Mouse (Mus musculus) midbrain, embryonic 16.5 days (tissue): ENCODE measurements at regions not wholly inside any gene's neighbourhood (a gene's known extent, or its start where the extent isn't known, plus 50 kb on each side); places are given as distances from the start of the nearest gene placed in this dataset.

Experiments used
- ATAC-seq: fragments of 200-750 bp; cut with Nextera tagmentation; 2 replicates; pipeline ENCODE4 v1.8.0; 2017; ENCODE audit warnings: moderate TSS enrichment
- H3K27ac ChIP-seq: fragments of 300-500 bp; sonication (generic); 2 replicates; pipeline ENCODE4 v1.5.1; 2014; ENCODE audit warnings: mild to moderate bottlenecking, low read length, mixed read lengths
- H3K27me3 ChIP-seq: fragments of 300-500 bp; sonication (generic); 2 replicates; pipeline ENCODE4 v1.6.1; 2014; ENCODE audit warnings: low read depth, low read length, mixed read lengths; ENCODE audit not compliant: control insufficient read depth, insufficient read depth
- H3K36me3 ChIP-seq: fragments of 300-500 bp; sonication (generic); 2 replicates; pipeline ENCODE4 v1.6.1; 2014; ENCODE audit warnings: mild to moderate bottlenecking, low read length, moderate library complexity, mixed read lengths; ENCODE audit not compliant: control insufficient read depth, insufficient read depth
- H3K4me1 ChIP-seq: fragments of 300-500 bp; sonication (generic); 2 replicates; pipeline ENCODE4 v1.6.1; 2014; ENCODE audit warnings: mild to moderate bottlenecking, low read length, mixed read lengths; ENCODE audit not compliant: control insufficient read depth, insufficient read depth
- H3K4me2 ChIP-seq: fragments of 300-500 bp; sonication (generic); 2 replicates; pipeline ENCODE4 v1.6.1; 2014; ENCODE audit warnings: mild to moderate bottlenecking, low read length, mixed read lengths
- H3K4me3 ChIP-seq: fragments of 300-500 bp; sonication (generic); 2 replicates; pipeline ENCODE4 v1.5.1; 2014; ENCODE audit warnings: low read depth, mild to moderate bottlenecking, low read length, moderate library complexity, mixed read lengths
- H3K9ac ChIP-seq: fragments of 300-500 bp; sonication (generic); 2 replicates; pipeline ENCODE4 v1.6.1; 2014; ENCODE audit warnings: low read depth, low read length, mixed read lengths
- H3K9me3 ChIP-seq: fragments of 300-500 bp; sonication (generic); replicated peaks from 2 replicates; pipeline ENCODE4 v1.6.1; 2014; ENCODE audit warnings: mild to moderate bottlenecking, low read length, mixed read lengths; ENCODE audit not compliant: control insufficient read depth, poor library complexity, severe bottlenecking
- WGBS: fragments of 180-500 bp; shearing (Covaris S2); extraction: QIAGEN DNeasy Blood & Tissue Kit; methylation state at CpG from one replicate; pipeline ENCODE4 v1.1.7; 2014; 5-methylcytosine and 5-hydroxymethylcytosine counted together

GRCm38 (mm10) chr8:112332021-112332420 is 237.8 kb upstream of the Cntnap4 start:
- Histone ChIP-seq H3K4me1 (no peaks in the 10 kb centered on the region), H3K27me3 (no peaks in the 10 kb centered on the region), H3K36me3 (no peaks in the 10 kb centered on the region), H3K27ac (no peak overlapping the region), H3K9ac (no peak overlapping the region), H3K4me3 (no peak overlapping the region), H3K4me2 (no peak overlapping the region), H3K9me3 (no peaks in the 10 kb centered on the region)
- WGBS: 89% methylated on average over 10 of the region's 10 CpGs
- no peak for ATAC-seq

GRCm38 (mm10) chr8:112309816-112310215 is 260.0 kb upstream of the Cntnap4 start:
- no peak for ATAC-seq
- Histone ChIP-seq H3K4me1 (0 out of 2 replicates have a peak, but pooled peaks cover 2% of the 10 kb centered on the region), H3K36me3 (no peaks in the 10 kb centered on the region), H3K4me3 (no peak overlapping the region), H3K4me2 (no peak overlapping the region), H3K27me3 (no peaks in the 10 kb centered on the region), H3K9ac (no peak overlapping the region), H3K9me3 (no peaks in the 10 kb centered on the region), H3K27ac (no peak overlapping the region)
- 79% methylated on average over 3 of the region's 3 CpGs for WGBS

GRCm38 (mm10) chr8:112308354-112308753 is 261.5 kb upstream of the Cntnap4 start:
- Histone ChIP-seq H3K9me3 (no peaks in the 10 kb centered on the region), H3K4me1 (0 out of 2 replicates have a peak, but pooled peaks cover 2% of the 10 kb centered on the region), H3K4me3 (no peak overlapping the region), H3K36me3 (no peaks in the 10 kb centered on the region), H3K9ac (no peak overlapping the region), H3K4me2 (no peak overlapping the region), H3K27me3 (no peaks in the 10 kb centered on the region), H3K27ac (no peak overlapping the region)
- 81% methylated on average over 6 of the region's 6 CpGs for WGBS
- ATAC-seq: no peak

GRCm38 (mm10) chr8:112297021-112297420 is 272.8 kb upstream of the Cntnap4 start:
- Histone ChIP-seq H3K9me3 (no peaks in the 10 kb centered on the region), H3K4me1 (no peaks in the 10 kb centered on the region), H3K4me2 (no peak overlapping the region), H3K9ac (no peak overlapping the region), H3K27me3 (no peaks in the 10 kb centered on the region), H3K36me3 (no peaks in the 10 kb centered on the region), H3K4me3 (no peak overlapping the region), H3K27ac (no peak overlapping the region)
- 91% methylated on average over 8 of the region's 8 CpGs for WGBS
- ATAC-seq: no peak

- Histone ChIP-seq H3K27ac (no peak overlapping the region), H3K27me3 (no peaks in the 10 kb centered on the region), H3K4me3 (no peak overlapping the region), H3K9me3 (no peaks in the 10 kb centered on the region), H3K36me3 (no peaks in the 10 kb centered on the region), H3K4me1 (no peaks in the 10 kb centered on the region), H3K4me2 (no peak overlapping the region), H3K9ac (no peak overlapping the region)
- WGBS: 94% methylated on average over 6 of the region's 6 CpGs
- ATAC-seq: no peak
These were observed 268.5 kb upstream of the Gm6793 start for GRCm38 (mm10) chr8:112283316-112283715.

GRCm38 (mm10) chr8:112269598-112269997 is 254.8 kb upstream of the Gm6793 start:
- Histone ChIP-seq H3K4me2 (0 out of 2 replicates have a peak overlapping the region, but pooled peaks have one; percentile 33), H3K9me3 (no peaks in the 10 kb centered on the region), H3K4me3 (no peak overlapping the region), H3K27ac (peak overlapping the region; percentile 73), H3K27me3 (no peaks in the 10 kb centered on the region), H3K4me1 (peaks cover 13% of the 10 kb centered on the region), H3K9ac (no peak overlapping the region), H3K36me3 (no peaks in the 10 kb centered on the region)
- ATAC-seq: peak; percentile 67
- 10% methylated on average over 5 of the region's 5 CpGs for WGBS

GRCm38 (mm10) chr8:112269214-112269566 is 254.4 kb upstream of the Gm6793 start:
- 9% methylated on average over 8 of the region's 8 CpGs for WGBS
- Histone ChIP-seq H3K36me3 (no peaks in the 10 kb centered on the region), H3K27me3 (no peaks in the 10 kb centered on the region), H3K4me3 (no peak overlapping the region), H3K9ac (no peak overlapping the region; the same call in 1 of the 2 replicates), H3K4me2 (peak overlapping the region; percentile 33), H3K27ac (peak overlapping the region; percentile 73), H3K4me1 (peaks cover 13% of the 10 kb centered on the region), H3K9me3 (no peaks in the 10 kb centered on the region)
- peak; percentile 72; the same call in 1 of the 2 replicates for ATAC-seq

GRCm38 (mm10) chr8:112268544-112269213 is 253.8 kb upstream of the Gm6793 start:
- H3K4me2 ChIP-seq: peak overlapping the region; percentile 33; the same call in 1 of the 2 replicates
- peak; percentile 90 for ATAC-seq
- WGBS: 18% methylated on average over 9 of the region's 9 CpGs

GRCm38 (mm10) chr8:112257922-112258475 is 243.2 kb upstream of the Gm6793 start:
- Histone ChIP-seq H3K27ac (peak overlapping the region; percentile 43), H3K36me3 (no peaks in the 10 kb centered on the region), H3K9me3 (no peaks in the 10 kb centered on the region), H3K4me1 (peaks cover 16% of the 10 kb centered on the region), H3K27me3 (no peaks in the 10 kb centered on the region), H3K9ac (peak overlapping the region; percentile 27; the same call in 1 of the 2 replicates), H3K4me2 (peak overlapping the region; percentile 49), H3K4me3 (peak overlapping the region; percentile 12; the same call in 1 of the 2 replicates)
- 0 out of 2 replicates have a peak, but pooled peaks have one; percentile 39 for ATAC-seq
- WGBS: 20% methylated on average over 13 of the region's 13 CpGs

More at GRCm38 (mm10) chr8:112268544-112269213, 253.8 kb upstream of the Gm6793 start:
- no peaks in the 10 kb centered on the region for H3K9me3 ChIP-seq
- no peaks in the 10 kb centered on the region for H3K27me3 ChIP-seq
- no peaks in the 10 kb centered on the region for H3K36me3 ChIP-seq
- peaks cover 13% of the 10 kb centered on the region for H3K4me1 ChIP-seq
- H3K27ac ChIP-seq: peak overlapping the region; percentile 73
- H3K9ac ChIP-seq: no peak overlapping the region; the same call in 1 of the 2 replicates
- H3K4me3 ChIP-seq: no peak overlapping the region
